Mouse (Mus musculus) lung, adult 10 weeks (tissue): ENCODE data around the gene Sipa1l1. TPM values are rescaled to one million over a fixed set of nuclear protein-coding genes. Genes with fewer than 3 reads are reported as not detected.

ENCODE experiments used
- polyA plus RNA-seq: library from polyadenylated mRNA; stranded (reverse); fragments of 350-450 nt; fragmentation: Illumina TruSeq; extraction: RNeasy Lipid Tissue Mini Kit (QIAGEN cat#74804); gene quantifications from one replicate; pipeline ENCODE4 v1.2.3, GENCODE M21; 2014; ENCODE audit warnings: low read depth, low replicate concordance; ENCODE audit not compliant: insufficient read depth

The Sipa1l1 gene
- polyA plus RNA-seq = 7.0 TPM

GRCm38 (mm10) chr12:82168820-82169533, at the start of gene Sipa1l1:
TSS of gene Sipa1l1 (plus strand) at chr12:82169320.

